Mouse (Mus musculus): Measurements from ENCODE around the gene Cmtm6. TPM values are rescaled to one million over a fixed set of nuclear protein-coding genes. Genes with fewer than 3 reads are reported as not detected.
"Not testable (repeated sequence)": the region's sequence is repeated elsewhere in the genome, so short reads cannot be mapped to it uniquely, and the experiment has no call there.

Cmtm6 gene
- polyA plus RNA-seq, 1 experiment, result 23.9 TPM

DNA sequence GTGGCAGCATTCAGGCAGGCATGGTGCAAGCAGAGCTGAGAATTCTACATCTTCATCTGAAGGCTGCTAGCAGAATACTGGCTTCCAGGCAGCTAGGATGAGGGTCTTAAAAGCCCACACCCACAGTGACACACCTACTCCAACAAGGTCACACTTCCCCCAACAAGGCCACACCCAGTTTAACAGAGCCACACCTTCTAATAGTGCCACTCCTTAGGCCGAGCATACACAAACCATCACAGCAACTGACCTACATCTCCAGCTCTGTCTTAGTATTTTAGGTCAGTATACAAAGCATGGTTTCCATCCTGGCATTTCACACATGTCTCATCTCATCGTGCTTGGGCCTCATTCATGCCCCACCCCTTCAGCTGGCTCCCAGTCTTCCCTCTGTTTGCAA lies 2.5 kb upstream of the Cmtm6 start:
- not testable (repeated sequence) for DNase-seq (ENCODE audit: extremely low spot score in 1 of 2, low spot score in 1 of 2)

DNA sequence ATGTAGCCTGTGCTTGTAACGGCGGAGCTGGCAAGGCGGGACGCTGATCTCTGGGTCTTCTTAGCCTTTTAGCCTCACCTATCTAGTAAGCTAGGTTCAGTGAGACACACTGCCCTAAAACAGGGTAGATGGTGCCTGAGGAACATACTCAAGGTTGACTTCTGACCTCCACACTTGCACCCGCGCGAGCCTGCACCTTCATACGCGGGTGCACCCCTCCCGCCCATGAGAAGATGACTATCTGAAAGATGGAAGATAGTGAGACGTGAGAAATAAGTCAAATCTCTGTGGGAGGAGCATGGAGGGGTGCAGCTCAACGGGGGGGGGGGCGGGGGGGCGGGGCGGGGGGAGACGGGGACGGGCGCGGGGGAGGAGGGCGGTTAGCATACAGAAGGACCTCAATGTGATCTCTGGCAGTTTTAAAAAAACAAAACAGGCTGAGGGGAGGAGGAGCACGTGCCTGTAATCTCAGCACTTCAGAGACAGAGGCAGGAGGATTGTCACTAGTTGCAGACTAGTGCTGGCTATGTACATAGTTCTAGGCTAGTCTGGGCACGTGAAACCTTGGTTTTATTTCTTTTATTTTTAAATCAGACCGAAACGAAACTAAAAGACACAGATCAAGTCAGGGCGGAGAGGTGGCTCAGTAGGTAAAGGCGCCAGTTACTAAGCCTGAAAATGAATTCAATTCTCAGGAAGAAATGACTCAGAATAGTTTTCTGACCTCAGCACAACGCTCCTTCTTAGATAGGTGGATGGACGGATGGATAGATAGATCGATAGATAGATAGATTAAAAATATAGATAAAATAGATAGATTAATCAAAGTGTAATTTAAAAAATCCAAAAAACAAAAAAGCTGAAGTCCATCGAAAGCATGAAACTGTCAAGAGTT lies 758 bp upstream of the Cmtm6 start:
- no peak for DNase-seq (ENCODE audit: extremely low spot score in 1 of 2, low spot score in 1 of 2)

DNA sequence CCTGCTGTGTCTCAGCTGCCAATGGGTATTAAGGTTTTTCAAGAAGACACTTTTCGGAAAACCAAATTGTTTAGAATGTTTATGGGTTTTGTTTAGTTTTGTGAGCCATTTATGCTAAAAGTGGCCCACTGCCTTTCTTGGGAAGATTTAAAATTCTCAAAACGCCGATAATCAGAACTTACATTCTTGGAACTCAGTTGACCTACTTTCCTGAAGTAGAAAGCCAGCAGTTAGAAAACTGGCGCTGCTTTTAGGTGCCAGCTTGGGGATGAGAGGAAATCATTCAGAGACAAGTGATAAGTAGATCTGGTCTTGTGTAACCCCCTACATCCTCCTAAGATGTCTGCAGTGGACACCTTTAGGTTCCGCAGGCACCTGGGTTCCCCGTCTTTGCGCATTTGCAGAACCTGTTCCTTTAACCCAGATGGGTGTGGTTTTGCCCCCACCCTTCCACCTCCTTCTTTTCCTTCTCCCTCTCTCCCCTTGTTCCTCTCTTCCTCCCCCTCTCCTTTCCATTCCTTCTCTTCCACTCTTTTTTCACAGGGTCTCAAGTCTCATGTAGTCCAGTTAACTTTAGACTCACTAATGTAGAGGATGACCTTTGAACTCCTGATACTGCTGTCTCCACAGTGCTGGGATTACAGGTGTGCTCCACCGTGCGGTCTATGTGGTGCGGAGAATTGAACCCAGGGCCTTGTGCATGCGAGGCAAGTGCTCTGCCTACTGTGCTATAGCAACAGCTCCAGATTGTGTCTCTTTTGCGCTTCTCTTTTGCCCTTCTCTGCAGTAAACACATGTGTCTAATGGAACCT lies 1.2 kb downstream of the Cmtm6 start:
- DNase-seq (ENCODE audit: extremely low spot score in 1 of 2, low spot score in 1 of 2), result no peak

GRCm38 (mm10) chr9:114733238-114733637 lies 2.3 kb downstream of the Cmtm6 start:
- DNase-seq (ENCODE audit: extremely low spot score in 1 of 2, low spot score in 1 of 2), result no peak

- DNase-seq (ENCODE audit: extremely low spot score in 1 of 2, low spot score in 1 of 2), result no peak
Measured at GRCm38 (mm10) chr9:114736442-114736841, 5.5 kb downstream of the Cmtm6 start.

DNA sequence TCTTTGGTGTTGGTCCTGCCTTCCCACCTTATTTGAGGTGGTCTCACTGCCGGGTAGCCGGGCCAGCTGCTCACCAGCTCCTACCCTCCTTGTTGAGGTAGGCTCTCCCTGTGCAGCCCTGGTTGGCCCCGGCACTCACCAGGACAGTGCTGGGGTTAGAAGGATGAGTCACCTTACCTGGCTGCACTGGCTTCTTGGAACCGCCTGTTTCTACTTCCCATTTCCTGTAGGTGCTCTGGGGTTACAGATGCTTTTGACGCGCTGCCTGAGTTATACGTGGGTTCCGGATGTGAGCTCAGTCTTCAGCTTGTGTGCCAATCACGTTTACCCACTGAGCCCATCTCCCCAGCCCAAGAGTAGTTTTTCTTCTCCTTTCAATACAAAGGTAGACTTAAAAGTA lies 9.4 kb downstream of the Cmtm6 start:
- no peak for DNase-seq (ENCODE audit: extremely low spot score in 1 of 2, low spot score in 1 of 2)

GRCm38 (mm10) chr9:114742731-114743130 lies 11.8 kb downstream of the Cmtm6 start:
- no peak for DNase-seq (ENCODE audit: extremely low spot score in 1 of 2, low spot score in 1 of 2)

DNA sequence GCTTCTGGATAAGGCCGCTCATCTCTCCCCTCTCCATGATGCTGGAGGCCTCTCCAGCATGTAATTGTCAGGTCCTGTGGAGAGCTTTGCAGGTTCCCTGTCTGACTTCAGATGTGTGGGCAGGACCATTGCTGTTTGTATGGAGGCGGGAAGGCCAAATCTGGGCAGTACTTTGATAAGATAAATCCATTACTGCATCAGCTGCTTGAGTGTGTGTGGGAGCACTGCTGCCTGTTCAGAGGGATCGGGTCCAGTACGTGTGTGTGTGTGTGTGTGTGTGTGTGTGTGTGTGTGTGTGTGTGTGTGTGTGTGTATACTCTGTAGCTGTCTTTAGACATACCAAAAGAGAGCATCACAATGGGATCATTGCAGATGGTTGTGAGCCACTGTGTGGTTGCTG lies 14.2 kb downstream of the Cmtm6 start:
- no peak for DNase-seq (ENCODE audit: extremely low spot score in 1 of 2, low spot score in 1 of 2)

GRCm38 (mm10) chr9:114745654-114746053 lies 14.7 kb downstream of the Cmtm6 start:
- no peak for DNase-seq (ENCODE audit: extremely low spot score in 1 of 2, low spot score in 1 of 2)

GRCm38 (mm10) chr9:114747012-114747411 lies 16.1 kb downstream of the Cmtm6 start:
- DNase-seq (ENCODE audit: extremely low spot score in 1 of 2, low spot score in 1 of 2), result peak; percentile 33 to 62

GRCm38 (mm10) chr9:114747466-114747865 lies 16.6 kb downstream of the Cmtm6 start:
- DNase-seq (ENCODE audit: extremely low spot score in 1 of 2, low spot score in 1 of 2), result no peak

- DNase-seq (ENCODE audit: extremely low spot score in 1 of 2, low spot score in 1 of 2), result no peak
Measured at GRCm38 (mm10) chr9:114751582-114751981, 20.7 kb downstream of the Cmtm6 start.

GRCm38 (mm10) chr9:114752311-114752710 lies 21.4 kb downstream of the Cmtm6 start:
- DNase-seq (ENCODE audit: extremely low spot score in 1 of 2, low spot score in 1 of 2), result no peak

DNA sequence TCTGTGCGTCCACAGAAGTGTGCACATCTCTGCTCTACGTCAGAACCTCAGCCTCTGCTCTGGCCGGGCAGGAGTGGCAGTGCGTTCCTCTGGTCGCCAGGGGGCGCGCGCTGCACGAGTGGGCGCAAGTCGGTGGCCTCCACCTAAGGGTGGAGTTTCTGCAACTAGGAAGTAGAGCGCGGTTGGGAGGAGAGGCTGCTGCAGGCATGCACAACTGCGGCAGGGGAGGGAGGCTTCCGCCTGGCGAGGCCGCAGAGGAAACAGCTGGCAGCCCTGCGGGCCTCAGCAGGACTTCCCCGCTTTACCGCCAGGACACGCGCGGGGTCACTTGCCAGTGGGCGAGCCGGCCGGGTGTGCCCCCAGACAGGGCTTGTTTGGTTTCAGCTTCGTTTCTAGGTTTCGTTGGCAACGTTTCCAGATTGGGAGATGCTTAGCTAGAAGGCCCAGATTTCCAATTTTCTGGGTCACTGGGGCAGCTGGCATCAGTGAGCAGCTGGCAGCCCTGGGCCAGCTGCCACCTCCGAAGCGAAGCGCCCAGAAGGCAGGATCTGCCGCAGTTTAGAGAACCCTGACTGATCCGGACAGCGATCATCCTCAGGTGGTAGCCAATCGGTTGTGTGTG lies 22.1 kb downstream of the Cmtm6 start:
- DNase-seq (ENCODE audit: extremely low spot score in 1 of 2, low spot score in 1 of 2), result peak; percentile 85 to 97

DNA sequence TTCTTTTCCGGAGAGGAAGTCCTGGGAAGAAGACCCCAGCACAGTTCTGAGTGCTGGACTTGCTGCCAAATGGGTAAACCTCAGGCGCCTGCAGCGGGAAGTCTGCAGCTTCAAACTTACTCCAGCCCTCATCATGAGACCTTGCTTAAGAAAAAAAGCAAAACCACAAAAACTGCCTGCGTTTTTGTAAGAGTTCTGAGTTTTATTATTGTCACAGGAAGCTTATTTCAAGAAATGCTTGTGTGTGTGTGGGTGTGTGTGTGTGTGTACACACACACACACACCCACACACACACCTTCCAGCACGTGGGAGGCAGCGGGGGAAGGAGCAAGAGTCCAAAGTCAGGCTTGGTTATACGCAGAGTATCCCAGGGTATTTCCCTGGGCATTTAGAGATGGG lies 27.4 kb downstream of the Cmtm6 start:
- DNase-seq (ENCODE audit: extremely low spot score in 1 of 2, low spot score in 1 of 2), result no peak

- no peak for DNase-seq (ENCODE audit: extremely low spot score in 1 of 2, low spot score in 1 of 2)
Measured at GRCm38 (mm10) chr9:114758801-114759200, 27.9 kb downstream of the Cmtm6 start.

DNA sequence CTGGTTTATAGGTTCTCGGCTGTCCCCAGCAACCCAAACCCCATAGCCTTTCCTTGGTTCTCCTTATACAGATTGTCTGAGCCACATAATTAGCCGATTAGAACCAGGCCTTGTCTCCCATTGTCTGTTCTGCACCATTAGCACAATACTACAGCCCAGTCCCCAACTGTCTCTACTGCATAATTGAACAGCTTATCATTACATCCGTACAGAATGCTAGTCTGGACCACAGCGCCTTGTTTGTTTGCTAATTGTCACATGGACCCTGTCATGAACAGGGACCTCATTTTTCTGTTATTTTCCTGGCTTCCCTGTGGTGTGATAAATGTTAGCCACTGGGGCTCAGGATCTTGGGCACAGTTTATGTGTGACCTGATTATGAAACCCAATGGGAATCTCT lies 29.0 kb downstream of the Cmtm6 start:
- DNase-seq (ENCODE audit: extremely low spot score in 1 of 2, low spot score in 1 of 2), result no peak

DNA sequence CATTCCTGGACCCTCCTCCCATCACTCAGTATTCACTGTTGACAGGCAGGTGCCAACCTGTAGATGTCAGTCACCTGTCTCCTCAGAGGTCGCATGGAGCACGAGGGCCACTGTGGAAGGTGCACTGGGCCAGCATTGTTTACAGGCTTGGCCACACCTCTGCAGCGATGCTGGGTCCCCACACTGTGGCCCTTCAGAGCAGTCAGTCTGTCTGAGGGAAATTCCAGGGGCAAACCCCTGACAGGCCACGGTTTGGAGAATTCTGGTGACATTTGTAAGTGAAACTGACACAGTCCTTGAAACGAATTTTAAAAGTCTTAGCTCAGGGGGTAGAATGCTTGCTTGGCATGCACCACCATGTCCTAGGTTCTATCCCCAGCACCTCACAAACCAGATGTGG lies 29.4 kb downstream of the Cmtm6 start:
- no peak for DNase-seq (ENCODE audit: extremely low spot score in 1 of 2, low spot score in 1 of 2)

DNA sequence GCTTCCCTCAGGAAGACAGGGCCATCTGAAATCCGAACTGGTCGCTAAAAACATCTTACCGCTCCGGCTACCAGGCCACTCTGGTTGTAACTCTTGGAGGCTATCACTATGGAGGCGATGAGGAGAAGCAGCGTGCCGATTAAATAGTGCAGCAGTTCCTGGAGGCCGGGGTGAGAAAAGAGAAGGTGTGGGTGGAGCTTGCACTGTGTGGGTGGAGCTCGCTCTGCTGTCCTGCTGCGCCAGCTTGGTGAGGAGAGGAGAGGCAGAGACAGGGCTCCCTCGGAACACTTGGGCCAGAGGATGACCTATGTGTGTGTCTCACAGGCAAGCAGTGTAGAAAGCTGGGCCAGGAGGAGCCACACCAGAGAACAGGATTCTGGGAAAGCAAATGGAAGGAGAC lies 30.9 kb downstream of the Cmtm6 start:
- peak in 1 of 2 experiments; percentile 25 for DNase-seq (ENCODE audit: extremely low spot score in 1 of 2, low spot score in 1 of 2)

GRCm38 (mm10) chr9:114763341-114763740 lies 32.4 kb downstream of the Cmtm6 start:
- DNase-seq (ENCODE audit: extremely low spot score in 1 of 2, low spot score in 1 of 2), result no peak

GRCm38 (mm10) chr9:114767030-114767429 lies 36.1 kb downstream of the Cmtm6 start:
- DNase-seq (ENCODE audit: extremely low spot score in 1 of 2, low spot score in 1 of 2), result peak in 1 of 2 experiments; percentile 53
